Mouse (Mus musculus) hindbrain, postnatal 0 days (tissue): ENCODE measurements around the gene Helz. TPM values are rescaled to one million over a fixed set of nuclear protein-coding genes. Genes with fewer than 3 reads are reported as not detected.

Source experiments
- ATAC-seq: fragments of 200-750 bp; cut with Nextera tagmentation; 2 replicates; pipeline ENCODE4 v1.8.0; 2017; ENCODE audit warnings: mild to moderate bottlenecking, moderate TSS enrichment, moderate library complexity
- DNase-seq: peaks from one replicate; pipeline ENCODE4 v3.0.0-alpha.2; 2015; ENCODE audit warnings: low spot score
- H3K27ac ChIP-seq: fragments of 300-500 bp; sonication (generic); 2 replicates; pipeline ENCODE4 v1.5.1; 2014; ENCODE audit warnings: mild to moderate bottlenecking
- H3K27me3 ChIP-seq: fragments of 300-500 bp; sonication (generic); 2 replicates; pipeline ENCODE4 v1.6.1; 2014; ENCODE audit warnings: low read length, mixed read lengths; ENCODE audit not compliant: insufficient read depth
- H3K36me3 ChIP-seq: fragments of 300-500 bp; sonication (generic); 2 replicates; pipeline ENCODE4 v1.6.1; 2014; ENCODE audit warnings: low read length, mixed read lengths; ENCODE audit not compliant: insufficient read depth
- H3K4me1 ChIP-seq: fragments of 300-500 bp; sonication (generic); 2 replicates; pipeline ENCODE4 v1.6.1; 2014; ENCODE audit warnings: antibody characterized with exemption, low read length, mixed read lengths; ENCODE audit not compliant: insufficient read depth
- H3K4me2 ChIP-seq: fragments of 300-500 bp; sonication (generic); 2 replicates; pipeline ENCODE4 v1.6.1; 2014; ENCODE audit warnings: low read depth, mild to moderate bottlenecking, low read length, moderate library complexity, mixed read lengths
- H3K4me3 ChIP-seq: fragments of 300-500 bp; sonication (generic); 2 replicates; pipeline ENCODE4 v1.5.1; 2014; ENCODE audit warnings: low read length
- H3K9ac ChIP-seq: fragments of 300-500 bp; sonication (generic); replicated peaks from 2 replicates; pipeline ENCODE4 v1.6.1; 2014; ENCODE audit warnings: mild to moderate bottlenecking, low read length, moderate library complexity, mixed read lengths
- H3K9me3 ChIP-seq: fragments of 300-500 bp; sonication (generic); 2 replicates; pipeline ENCODE4 v1.6.1; 2016; ENCODE audit warnings: low read length, mixed read lengths
- CTCF ChIP-seq: IDR thresholded peaks from 2 replicates; pipeline ENCODE4 v1.5.1; 2016; ENCODE audit warnings: antibody characterized with exemption, control low read depth, low read depth
- WGBS: fragments of 180-500 bp; shearing (Covaris S2); extraction: QIAGEN DNeasy Blood & Tissue Kit; methylation state at CpG from one replicate; pipeline ENCODE4 v1.1.7; 2014; 5-methylcytosine and 5-hydroxymethylcytosine counted together
- polyA plus RNA-seq: library from polyadenylated mRNA; unstranded; fragments of >200 nt; fragmentation: Nextera tagmentation; extraction: Ambion mirVana; gene quantifications from 2 replicates; pipeline ENCODE4 v1.2.1, GENCODE M21; 2015
- total RNA-seq: library from RNA; depleted of rRNA; stranded (reverse); fragments of >200 nt; gene quantifications from 2 replicates; pipeline ENCODE4 v1.2.3, GENCODE M21; 2014

The Helz gene
- total and polyA plus RNA-seq, 2 experiments from 2014 or later = 8.4 to 18.3 TPM

DNA sequence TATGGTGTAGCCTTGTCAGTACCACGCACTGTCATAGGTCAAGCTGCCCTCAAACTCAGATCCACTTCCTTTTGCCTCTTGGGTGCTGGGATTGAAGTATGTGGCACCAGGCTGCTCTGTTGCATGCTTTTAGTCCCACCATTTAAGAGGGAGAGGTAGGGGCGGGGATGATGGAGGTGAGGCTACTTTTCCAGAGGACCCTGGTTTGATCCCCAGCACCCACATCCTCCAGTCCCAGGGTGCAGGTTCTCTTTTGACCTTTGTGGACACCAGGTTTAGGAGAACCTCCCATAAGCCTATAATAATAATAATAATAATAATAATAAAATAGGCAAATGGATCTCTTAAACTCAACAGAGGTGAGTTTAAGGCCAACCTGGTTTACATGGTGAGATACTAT, 23.6 kb downstream of the Helz start:
- H3K4me2 ChIP-seq = no peak overlapping the region
- ATAC-seq = no peak

DNA sequence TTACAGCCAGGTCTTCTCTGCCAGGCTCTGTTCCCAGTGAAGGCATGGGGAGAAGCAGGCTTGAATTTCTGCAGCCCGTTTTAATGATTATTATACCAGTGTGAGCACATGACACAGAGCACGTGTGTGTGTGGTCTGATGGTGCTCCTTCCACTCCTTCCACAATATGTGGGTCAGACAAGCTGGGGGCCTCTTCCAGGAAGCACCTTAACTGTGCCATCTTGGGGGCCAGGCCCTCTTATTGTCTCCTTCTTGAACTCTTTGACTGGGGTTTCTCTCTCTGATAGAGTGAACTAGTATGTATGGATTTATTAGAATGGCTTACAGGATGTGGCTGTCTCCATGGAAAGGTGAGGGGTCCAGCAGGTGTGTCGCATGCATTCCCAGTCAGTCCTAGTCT, 24.8 kb downstream of the Helz start:
- no peak overlapping the region for H3K4me2 ChIP-seq
- WGBS = 76% methylated on average over 3 of the region's 3 CpGs
- no peak for DNase-seq

More for the DNA sequence above, 23.6 kb downstream of the Helz start:
- Histone ChIP-seq H3K9ac (no peak overlapping the region), H3K27ac (no peak overlapping the region), H3K9me3 (no peaks in the 10 kb centered on the region), H3K36me3 (peaks cover 7% of the 10 kb centered on the region), H3K4me3 (no peak overlapping the region), H3K4me1 (no peaks in the 10 kb centered on the region), H3K27me3 (no peaks in the 10 kb centered on the region)
- no peak for TF ChIP-seq CTCF
- no peak for DNase-seq
- 100% methylated on average over 2 of the region's 2 CpGs for WGBS

GRCm38 (mm10) chr11:107573061-107573692, 25.4 kb downstream of the Helz start:
- WGBS = 48% methylated on average over 11 of the region's 11 CpGs
- H3K4me2 ChIP-seq = no peak overlapping the region
- H3K36me3 ChIP-seq = peaks cover 16% of the 10 kb centered on the region
- DNase-seq (peak; percentile 45), ATAC-seq (peak; percentile 29; the same call in 1 of the 2 replicates)
- H3K4me1 ChIP-seq = no peaks in the 10 kb centered on the region
- H3K9ac ChIP-seq = no peak overlapping the region
- H3K9me3 ChIP-seq = no peaks in the 10 kb centered on the region
- no peaks in the 10 kb centered on the region for H3K27me3 ChIP-seq
- 0 out of 2 replicates have a peak, but pooled peaks have one; percentile 12 for TF ChIP-seq CTCF
- H3K4me3 ChIP-seq = no peak overlapping the region
- no peak overlapping the region; the same call in 1 of the 2 replicates for H3K27ac ChIP-seq

More for the DNA sequence above, 24.8 kb downstream of the Helz start:
- no peak overlapping the region for H3K9ac ChIP-seq
- H3K27ac ChIP-seq = no peak overlapping the region
- no peak for ATAC-seq
- TF ChIP-seq CTCF = no peak
- H3K4me3 ChIP-seq = no peak overlapping the region
- H3K9me3 ChIP-seq = no peaks in the 10 kb centered on the region
- H3K27me3 ChIP-seq = no peaks in the 10 kb centered on the region
- H3K4me1 ChIP-seq = no peaks in the 10 kb centered on the region
- peaks cover 16% of the 10 kb centered on the region for H3K36me3 ChIP-seq

GRCm38 (mm10) chr11:107573847-107574246, 26.1 kb downstream of the Helz start:
- Histone ChIP-seq H3K9ac (no peak overlapping the region), H3K36me3 (peaks cover 16% of the 10 kb centered on the region), H3K4me1 (no peaks in the 10 kb centered on the region), H3K9me3 (no peaks in the 10 kb centered on the region), H3K27ac (no peak overlapping the region), H3K4me3 (no peak overlapping the region), H3K4me2 (no peak overlapping the region), H3K27me3 (no peaks in the 10 kb centered on the region)
- ATAC-seq (no peak), DNase-seq (no peak)
- TF ChIP-seq CTCF = no peak
- 53% methylated on average over 6 of the region's 6 CpGs for WGBS

- no peak for TF ChIP-seq CTCF
- no peaks in the 10 kb centered on the region for H3K4me1 ChIP-seq
- H3K36me3 ChIP-seq = peaks cover 16% of the 10 kb centered on the region
- DNase-seq = no peak
- H3K4me2 ChIP-seq = no peak overlapping the region
- H3K9ac ChIP-seq = no peak overlapping the region
- no peaks in the 10 kb centered on the region for H3K27me3 ChIP-seq
- H3K9me3 ChIP-seq = no peaks in the 10 kb centered on the region
- no peak for ATAC-seq
- no peak overlapping the region for H3K27ac ChIP-seq
- H3K4me3 ChIP-seq = no peak overlapping the region
- WGBS = 95% methylated on average over 20 of the region's 20 CpGs
Measured at GRCm38 (mm10) chr11:107574811-107575705, 27.3 kb downstream of the Helz start.

- H3K27me3 ChIP-seq = no peaks in the 10 kb centered on the region
- H3K4me2 ChIP-seq = no peak overlapping the region
- no peaks in the 10 kb centered on the region for H3K9me3 ChIP-seq
- no peaks in the 10 kb centered on the region for H3K4me1 ChIP-seq
- no peak overlapping the region for H3K4me3 ChIP-seq
- DNase-seq (no peak), ATAC-seq (no peak)
- no peak overlapping the region for H3K9ac ChIP-seq
- WGBS = 82% methylated on average over 7 of the region's 7 CpGs
- peaks cover 16% of the 10 kb centered on the region for H3K36me3 ChIP-seq
- TF ChIP-seq CTCF = no peak
- H3K27ac ChIP-seq = no peak overlapping the region
Measured at GRCm38 (mm10) chr11:107576186-107576585, 28.5 kb downstream of the Helz start.
